Mouse (Mus musculus) liver, adult 2 months (tissue): ENCODE results near the gene Fam117b. TPM values are rescaled to one million over a fixed set of nuclear protein-coding genes. Genes with fewer than 3 reads are reported as not detected.

Experiments used
- DNase-seq: peaks from one replicate; pipeline ENCODE4 v3.0.0-alpha.2; 2011; ENCODE audit warnings: low read depth, low spot score; ENCODE audit errors: extremely low read depth
- H3K27ac ChIP-seq: fragments of 200-500 bp; replicated peaks from 2 replicates; pipeline ENCODE4 v1.5.1; 2012; ENCODE audit warnings: low read depth, mild to moderate bottlenecking, control low read depth, inconsistent platforms, low read length; ENCODE audit not compliant: insufficient read depth
- H3K27me3 ChIP-seq: fragments of 200-500 bp; 2 replicates; pipeline ENCODE4 v1.6.1; 2012; ENCODE audit warnings: mild to moderate bottlenecking, moderate library complexity, low read length, inconsistent platforms; ENCODE audit not compliant: control insufficient read depth, insufficient read depth
- H3K36me3 ChIP-seq: fragments of 200-500 bp; 2 replicates; pipeline ENCODE4 v1.6.1; 2012; ENCODE audit warnings: low read length, inconsistent platforms; ENCODE audit not compliant: control insufficient read depth, insufficient read depth
- H3K4me1 ChIP-seq: fragments of 200-500 bp; 2 replicates; pipeline ENCODE4 v1.6.1; 2011; ENCODE audit warnings: low read length; ENCODE audit not compliant: control insufficient read depth, insufficient read depth
- H3K4me3 ChIP-seq: fragments of 200-500 bp; 2 replicates; pipeline ENCODE4 v1.5.1; 2011; ENCODE audit warnings: low read depth, mild to moderate bottlenecking, control low read depth, low read length, moderate library complexity; ENCODE audit not compliant: insufficient read depth
- H3K79me2 ChIP-seq: fragments of 200-500 bp; 2 replicates; pipeline ENCODE4 v1.6.1; 2012; ENCODE audit warnings: inconsistent platforms, mild to moderate bottlenecking, low read length, moderate library complexity; ENCODE audit not compliant: control insufficient read depth, insufficient read depth
- H3K9ac ChIP-seq: fragments of 200-500 bp; 2 replicates; pipeline ENCODE4 v1.6.1; 2012; ENCODE audit warnings: low read depth, mild to moderate bottlenecking, control low read depth, inconsistent platforms, low read length
- CTCF ChIP-seq: fragments of 200-500 bp; IDR thresholded peaks from 2 replicates; pipeline ENCODE4 v1.5.1; 2011; ENCODE audit warnings: low read depth, low read length, control low read depth
- POLR2A ChIP-seq: fragments of 200-500 bp; IDR thresholded peaks from 2 replicates; pipeline ENCODE4 v1.6.1; 2011; ENCODE audit warnings: low read length, control low read depth; ENCODE audit not compliant: insufficient read depth; ENCODE audit errors: extremely low read depth
- WGBS: fragments of 180-500 bp; shearing (Covaris S2); methylation state at CpG from one replicate; pipeline ENCODE4 v1.1.7; 2018; 5-methylcytosine and 5-hydroxymethylcytosine counted together
- polyA plus RNA-seq: library from polyadenylated mRNA; depleted of rRNA; stranded (reverse); fragments of >200 nt; gene quantifications from 2 replicates; pipeline ENCODE4 v1.2.3, GENCODE M21; 2012
- total RNA-seq: library from RNA; depleted of rRNA; stranded (reverse); fragments of >200 nt; gene quantifications from 2 replicates; pipeline ENCODE4 v1.2.3, GENCODE M21; 2014

Fam117b gene
- total and polyA plus RNA-seq, 2 experiments: 2.0 to 3.7 TPM

- no peak for DNase-seq
- H3K4me3 ChIP-seq: no peak overlapping the region
- H3K27ac ChIP-seq: no peak overlapping the region
- H3K36me3 ChIP-seq: no peaks in the 10 kb centered on the region
- H3K79me2 ChIP-seq: peaks cover 22% of the 10 kb centered on the region
- no peaks in the 10 kb centered on the region for H3K27me3 ChIP-seq
- no peaks in the 10 kb centered on the region for H3K4me1 ChIP-seq
- TF ChIP-seq CTCF (no peak), POLR2A (no peak)
- WGBS: 92% methylated on average over 3 of the region's 3 CpGs
- H3K9ac ChIP-seq: no peak overlapping the region
These were observed 13.3 kb downstream of the Fam117b start for GRCm38 (mm10) chr1:59926021-59926672.

DNA sequence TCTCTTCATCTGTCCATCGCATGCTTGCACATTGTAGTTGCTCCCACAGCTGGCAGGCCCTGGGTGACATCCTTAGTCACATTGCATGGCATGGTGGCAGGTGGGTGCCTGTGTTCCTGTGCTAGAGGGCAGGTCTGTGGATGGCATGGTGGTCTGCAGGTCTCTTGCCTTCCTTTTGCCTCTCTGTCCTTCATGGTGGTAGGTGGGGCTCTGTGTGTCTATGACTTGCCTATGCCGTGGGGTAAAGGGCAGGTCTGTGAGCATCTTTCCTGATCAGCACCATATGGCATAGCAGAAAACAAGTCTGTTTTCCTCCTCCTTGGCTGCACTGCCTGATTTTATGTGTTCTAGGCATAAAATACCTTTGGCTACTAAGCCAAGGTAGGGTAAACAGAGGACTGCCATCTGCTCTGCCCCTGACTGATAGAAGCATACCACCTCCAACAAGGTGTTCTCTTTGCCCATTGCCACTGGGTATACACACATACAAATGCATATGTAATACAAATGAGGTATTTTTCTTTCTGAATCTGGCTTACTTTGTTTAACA is 14.4 kb downstream of the Fam117b start:
- WGBS: 91% methylated on average over 2 of the region's 2 CpGs
- Histone ChIP-seq H3K27ac (no peak overlapping the region), H3K27me3 (no peaks in the 10 kb centered on the region), H3K9ac (no peak overlapping the region), H3K4me3 (no peak overlapping the region), H3K79me2 (peaks cover 22% of the 10 kb centered on the region), H3K36me3 (no peaks in the 10 kb centered on the region), H3K4me1 (no peaks in the 10 kb centered on the region)
- TF ChIP-seq POLR2A (no peak), CTCF (no peak)
- no peak for DNase-seq

- Histone ChIP-seq H3K36me3 (no peaks in the 10 kb centered on the region), H3K27me3 (no peaks in the 10 kb centered on the region), H3K9ac (no peak overlapping the region), H3K4me1 (no peaks in the 10 kb centered on the region), H3K79me2 (peaks cover 15% of the 10 kb centered on the region), H3K4me3 (no peak overlapping the region), H3K27ac (no peak overlapping the region)
- no peak for TF ChIP-seq POLR2A
- TF ChIP-seq CTCF: no peak
- DNase-seq: no peak
These were observed 18.1 kb downstream of the Fam117b start for GRCm38 (mm10) chr1:59930926-59931325.

GRCm38 (mm10) chr1:59932991-59933390 is 20.2 kb downstream of the Fam117b start:
- 96% methylated on average over 2 of the region's 2 CpGs for WGBS
- TF ChIP-seq CTCF (no peak), POLR2A (no peak)

DNA sequence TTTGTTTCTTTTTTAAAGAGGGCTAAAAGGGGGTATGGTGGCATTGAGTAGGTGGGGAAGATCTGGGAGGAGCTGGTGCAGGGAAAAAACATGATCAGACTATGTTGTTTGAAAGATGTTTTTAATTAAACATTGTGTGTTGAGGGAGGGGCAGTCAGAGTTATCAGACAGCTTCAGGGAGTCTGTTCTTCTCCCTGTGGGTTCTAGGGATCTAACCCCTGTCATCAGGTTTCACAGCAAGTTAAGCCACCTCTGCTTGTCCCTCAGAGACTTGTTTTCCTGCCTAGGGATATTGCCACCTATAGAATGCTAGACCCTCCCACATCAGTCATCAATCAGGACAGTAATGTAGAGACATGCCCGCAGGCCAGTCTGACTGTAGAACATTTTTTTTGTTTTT is 28.3 kb downstream of the Fam117b start:
- H3K79me2 ChIP-seq: peaks cover 12% of the 10 kb centered on the region; the same call in 1 of the 2 replicates
- H3K4me3 ChIP-seq: no peak overlapping the region
- TF ChIP-seq CTCF (no peak), POLR2A (no peak)
- H3K36me3 ChIP-seq: no peaks in the 10 kb centered on the region
- peaks cover 2% of the 10 kb centered on the region; the same call in 1 of the 2 replicates for H3K4me1 ChIP-seq
- no peak overlapping the region for H3K9ac ChIP-seq
- H3K27ac ChIP-seq: no peak overlapping the region
- H3K27me3 ChIP-seq: no peaks in the 10 kb centered on the region
- WGBS: 91% methylated on average over 1 of the region's 1 CpGs
- no peak for DNase-seq

More at GRCm38 (mm10) chr1:59932991-59933390, 20.2 kb downstream of the Fam117b start:
- Histone ChIP-seq H3K79me2 (peaks cover 6% of the 10 kb centered on the region; the same call in 1 of the 2 replicates), H3K9ac (no peak overlapping the region), H3K4me1 (no peaks in the 10 kb centered on the region; the same call in 1 of the 2 replicates), H3K4me3 (no peak overlapping the region), H3K27me3 (no peaks in the 10 kb centered on the region), H3K27ac (no peak overlapping the region), H3K36me3 (no peaks in the 10 kb centered on the region)
- no peak for DNase-seq
